Mouse (Mus musculus): ENCODE measurements around the gene Itga3. TPM values are rescaled to one million over a fixed set of nuclear protein-coding genes. Genes with fewer than 3 reads are reported as not detected.

Gene Itga3
- total and polyA plus RNA-seq, 3 experiments: 5.8 to 53.0 (median 9.0) TPM

DNA sequence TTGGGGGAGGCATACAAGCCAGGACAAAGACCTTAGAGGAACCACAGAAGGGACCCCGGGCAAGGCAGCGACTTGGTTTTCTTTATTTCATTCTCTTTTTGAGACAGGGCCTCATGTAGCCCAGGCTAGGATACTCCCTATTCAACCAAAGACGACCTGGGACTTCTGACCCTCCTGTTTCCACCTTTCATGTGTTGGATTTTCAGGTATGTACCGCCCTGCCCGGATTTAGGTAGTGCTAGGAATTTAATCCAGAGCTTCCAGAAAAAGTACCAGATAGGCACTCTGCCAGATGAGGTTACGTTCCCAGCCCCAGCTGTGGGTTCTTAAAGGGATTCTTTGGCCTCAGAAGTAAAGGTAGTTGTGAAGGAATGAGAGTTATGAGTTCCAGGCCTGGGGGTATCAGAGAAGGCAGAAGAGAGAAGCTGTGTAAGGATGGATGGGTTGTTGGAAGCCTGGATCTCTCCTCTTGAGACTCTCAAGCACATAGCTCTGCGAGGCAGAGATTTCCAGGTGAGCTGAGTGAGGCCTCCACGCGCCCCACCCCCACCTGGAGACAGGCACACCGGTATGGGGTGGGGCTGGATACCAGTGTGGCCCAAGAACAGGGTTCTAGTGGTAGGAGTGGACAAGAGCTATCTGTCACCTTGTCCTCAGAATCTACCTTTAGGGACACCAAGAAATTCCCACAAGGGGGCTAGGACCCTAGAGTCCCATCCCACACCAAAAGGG, 7.2 kb downstream of the Itga3 start:
- in situ Hi-C loops (cut with MboI; ENCODE audit: low pct_ligation_motif_present, low pct_unique_long_range_greater_than_20kb, low sequenced_read_pairs): no loop called here
- no peaks in the 10 kb centered on the region for H3K27me3 ChIP-seq (replicated peaks)
- dilution Hi-C loops (cut with MboI; ENCODE audit: extremely low pct_ligation_motif_present, extremely low pct_unique_long_range_greater_than_20kb, low sequenced_read_pairs): no loop called here
- no peak overlapping the region for H3K9ac ChIP-seq (ENCODE audit: insufficient read depth, low read depth)
- no peak for DNase-seq (ENCODE audit: extremely low read depth)
- peaks cover 34% of the 10 kb centered on the region for H3K79me2 ChIP-seq (replicated peaks; ENCODE audit: control insufficient read depth, extremely low read depth, insufficient read depth, poor library complexity, severe bottlenecking)
- peaks cover 2% of the 10 kb centered on the region for H3K9me3 ChIP-seq (replicated peaks; ENCODE audit: low read length)
- no peak overlapping the region for H3K27ac ChIP-seq (ENCODE audit: insufficient read depth, low read depth)
- H3K4me3 ChIP-seq (replicated peaks in 1 of 3; ENCODE audit: low read depth in 2 of 3, low read length in 2 of 3, poor library complexity in 1 of 3): no peak overlapping the region
- no peak overlapping the region for H3K4me2 ChIP-seq (ENCODE audit: insufficient read depth, low read depth, poor library complexity, severe bottlenecking)
- H3K4me1 ChIP-seq (ENCODE audit: control insufficient read depth in 1 of 2, insufficient read depth in 2 of 2): peaks cover 4 to 18% of the 10 kb centered on the region in 2 experiments; a peak in 3 of 4 replicates
- peaks cover 31 to 56% of the 10 kb centered on the region in 2 experiments for H3K36me3 ChIP-seq (replicated peaks in 1 of 2; ENCODE audit: control insufficient read depth in 1 of 2, insufficient read depth in 1 of 2, low read length in 1 of 2)
- TF ChIP-seq ETS1 (conservative IDR thresholded peaks at IDR 0.05; ENCODE audit: low read depth, low read length) (no peak), CHD1 (IDR thresholded peaks at IDR 0.05; ENCODE audit: low read depth, low read length) (no peak), ZC3H11A (IDR thresholded peaks at IDR 0.05; ENCODE audit: low read depth, low read length) (no peak), MEF2A (IDR thresholded peaks at IDR 0.05; ENCODE audit: borderline replicate concordance, low read depth, low read length) (no peak), UBTF (IDR thresholded peaks at IDR 0.05; ENCODE audit: low read depth, low read length) (no peak), MYC (IDR thresholded peaks at IDR 0.05; ENCODE audit: low read depth, low read length) (no peak), JUN (IDR thresholded peaks at IDR 0.05; ENCODE audit: insufficient read depth, low read depth, low read length) (no peak), CTCF (conservative IDR thresholded peaks at IDR 0.05 in 1 of 2, IDR thresholded peaks at IDR 0.05 in 1 of 2; ENCODE audit: low read depth in 2 of 2, low read length in 2 of 2) (no peak), RCOR1 (conservative IDR thresholded peaks at IDR 0.05; ENCODE audit: low read depth, low read length) (no peak), HCFC1 (IDR thresholded peaks at IDR 0.05; ENCODE audit: low read depth, low read length) (no peak), TCF12 (IDR thresholded peaks at IDR 0.05; ENCODE audit: low read depth, low read length) (no peak), RAD21 (IDR thresholded peaks at IDR 0.05; ENCODE audit: low read depth, low read length) (no peak), ELF1 (IDR thresholded peaks at IDR 0.05; ENCODE audit: low read depth, low read length) (no peak), MAX (IDR thresholded peaks at IDR 0.05; ENCODE audit: low read length) (no peak)

DNA sequence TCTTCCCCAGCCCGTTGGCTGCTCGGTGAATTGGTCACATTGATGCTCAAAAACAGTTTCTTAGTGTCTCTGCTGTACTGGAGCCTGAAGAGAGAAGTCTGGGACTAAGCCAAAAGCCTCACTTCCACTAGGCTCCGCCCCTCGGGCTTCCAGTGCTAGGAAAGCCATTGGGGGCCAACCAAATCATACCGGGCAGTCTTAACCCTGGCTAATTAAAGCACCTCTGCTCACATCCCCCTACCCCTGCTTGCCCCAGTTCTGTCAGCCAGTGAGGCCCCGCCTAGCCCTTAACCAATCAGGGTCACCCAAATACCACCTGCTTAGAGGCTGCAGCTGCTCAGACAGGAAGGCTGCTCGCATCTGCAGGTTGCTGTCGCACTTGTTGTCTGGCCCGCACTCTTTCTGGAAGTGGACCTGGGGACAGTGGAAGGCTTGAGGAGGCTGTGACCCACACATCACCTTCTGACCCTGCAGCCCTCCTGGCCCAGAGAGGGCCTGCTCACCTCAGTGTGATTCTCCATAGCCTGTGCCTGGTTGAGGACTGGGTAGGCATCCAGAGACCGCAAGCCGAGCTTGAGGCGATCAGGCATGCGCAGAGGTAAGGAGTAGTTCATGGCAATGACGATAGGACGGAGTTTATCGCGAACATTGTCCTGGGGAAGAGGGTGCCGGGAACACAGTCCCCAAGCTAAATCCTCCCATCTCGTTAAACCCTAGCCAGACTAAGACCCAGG, 19.7 kb downstream of the Itga3 start:
- Histone ChIP-seq H3K4me2 (ENCODE audit: insufficient read depth, low read depth, poor library complexity, severe bottlenecking) (no peak overlapping the region), H3K9me3 (replicated peaks; ENCODE audit: low read length) (peaks cover 5% of the 10 kb centered on the region), H3K36me3 (replicated peaks in 1 of 2; ENCODE audit: control insufficient read depth in 1 of 2, insufficient read depth in 1 of 2, low read length in 1 of 2) (peaks cover 89 to 91% of the 10 kb centered on the region in 2 experiments), H3K27me3 (replicated peaks) (no peaks in the 10 kb centered on the region), H3K79me2 (replicated peaks; ENCODE audit: control insufficient read depth, extremely low read depth, insufficient read depth, poor library complexity, severe bottlenecking) (no peaks in the 10 kb centered on the region), H3K4me1 (ENCODE audit: control insufficient read depth in 1 of 2, insufficient read depth in 2 of 2) (peaks cover 0 to 5% of the 10 kb centered on the region in 2 experiments; a peak in 2 of 4 replicates), H3K9ac (ENCODE audit: insufficient read depth, low read depth) (no peak overlapping the region), H3K4me3 (replicated peaks in 1 of 3; ENCODE audit: low read depth in 2 of 3, low read length in 2 of 3, poor library complexity in 1 of 3) (no peak overlapping the region), H3K27ac (ENCODE audit: insufficient read depth, low read depth) (no peak overlapping the region)
- TF ChIP-seq POLR2A (IDR thresholded peaks at IDR 0.05; ENCODE audit: low read depth, low read length): no peak
- no peak for TF ChIP-seq ETS1 (conservative IDR thresholded peaks at IDR 0.05; ENCODE audit: low read depth, low read length)
- TF ChIP-seq TCF12 (IDR thresholded peaks at IDR 0.05; ENCODE audit: low read depth, low read length): no peak
- no peak for TF ChIP-seq CTCF (conservative IDR thresholded peaks at IDR 0.05 in 1 of 2, IDR thresholded peaks at IDR 0.05 in 1 of 2; ENCODE audit: low read depth in 2 of 2, low read length in 2 of 2)
- TF ChIP-seq JUN (IDR thresholded peaks at IDR 0.05; ENCODE audit: insufficient read depth, low read depth, low read length): no peak
- no peak for TF ChIP-seq MAZ (IDR thresholded peaks at IDR 0.05; ENCODE audit: low read depth, low read length)
- no peak for TF ChIP-seq MEF2A (IDR thresholded peaks at IDR 0.05; ENCODE audit: borderline replicate concordance, low read depth, low read length)
- no peak for TF ChIP-seq MAX (IDR thresholded peaks at IDR 0.05; ENCODE audit: low read length)
- no peak for TF ChIP-seq PAX5 (IDR thresholded peaks at IDR 0.05; ENCODE audit: low read length)
- no peak for TF ChIP-seq SMC3 (IDR thresholded peaks at IDR 0.05; ENCODE audit: low read depth, low read length)
- no peak for TF ChIP-seq NRF1 (IDR thresholded peaks at IDR 0.05; ENCODE audit: low read depth, low read length)
- TF ChIP-seq E2F4 (IDR thresholded peaks at IDR 0.05; ENCODE audit: insufficient replicate concordance, low read depth, low read length): no peak
- no peak for TF ChIP-seq CHD2 (IDR thresholded peaks at IDR 0.05; ENCODE audit: low read length)
- no peak for TF ChIP-seq MYC (IDR thresholded peaks at IDR 0.05; ENCODE audit: low read depth, low read length)
- TF ChIP-seq ZKSCAN1 (IDR thresholded peaks at IDR 0.05; ENCODE audit: borderline replicate concordance, low read depth, low read length): no peak
- TF ChIP-seq UBTF (IDR thresholded peaks at IDR 0.05; ENCODE audit: low read depth, low read length): no peak
- in situ Hi-C loops (cut with MboI; ENCODE audit: low pct_ligation_motif_present, low pct_unique_long_range_greater_than_20kb, low sequenced_read_pairs): no loop called here
- dilution Hi-C loops (cut with MboI; ENCODE audit: extremely low pct_ligation_motif_present, extremely low pct_unique_long_range_greater_than_20kb, low sequenced_read_pairs): no loop called here
- DNase-seq (ENCODE audit: extremely low read depth): no peak

Data from CH12.LX (cell line).